Mouse (Mus musculus): ENCODE measurements around the gene Vstm2l. TPM values are rescaled to one million over a fixed set of nuclear protein-coding genes. Genes with fewer than 3 reads are reported as not detected.

Gene Vstm2l
- polyA plus RNA-seq, 1 experiment from 2014 or later = 11.0 TPM

- ATAC-seq (ENCODE audit: insufficient read depth, low FRiP score, low TSS enrichment) = peak; percentile 58
- 8% methylated on average over 10 of the region's 10 CpGs for WGBS
- no peaks in the 10 kb centered on the region for H3K9me3 ChIP-seq (ENCODE audit: control insufficient read depth, low read length)
Measured at GRCm38 (mm10) chr2:157887275-157888025, 27.0 kb upstream of the Vstm2l start.

GRCm38 (mm10) chr2:157891166-157891565 is 23.3 kb upstream of the Vstm2l start:
- DNase-seq (ENCODE audit: low spot score) (no peak), ATAC-seq (ENCODE audit: insufficient read depth, low FRiP score, low TSS enrichment) (no peak)
- Histone ChIP-seq H3K4me3 (ENCODE audit: low read depth, low read length) (no peak overlapping the region), H3K4me2 (ENCODE audit: low read depth) (no peak overlapping the region), H3K27me3 (ENCODE audit: control insufficient read depth, insufficient read depth, low read length) (no peaks in the 10 kb centered on the region), H3K27ac (ENCODE audit: low read depth, low read length) (no peak overlapping the region), H3K9ac (ENCODE audit: low read length) (no peak overlapping the region), H3K4me1 (ENCODE audit: control insufficient read depth, insufficient read depth, low read length) (peaks cover 32% of the 10 kb centered on the region), H3K36me3 (ENCODE audit: control insufficient read depth, insufficient read depth, low read length) (no peaks in the 10 kb centered on the region), H3K9me3 (ENCODE audit: control insufficient read depth, low read length) (no peaks in the 10 kb centered on the region)
- WGBS = 86% methylated on average over 6 of the region's 6 CpGs

More at GRCm38 (mm10) chr2:157887275-157888025, 27.0 kb upstream of the Vstm2l start:
- no peak overlapping the region for H3K4me3 ChIP-seq (ENCODE audit: low read depth, low read length)
- H3K4me2 ChIP-seq (ENCODE audit: low read depth) = no peak overlapping the region
- peak; percentile 59 for DNase-seq (ENCODE audit: low spot score)
- peaks cover 36% of the 10 kb centered on the region for H3K4me1 ChIP-seq (ENCODE audit: control insufficient read depth, insufficient read depth, low read length)
- no peaks in the 10 kb centered on the region for H3K27me3 ChIP-seq (ENCODE audit: control insufficient read depth, insufficient read depth, low read length)
- H3K27ac ChIP-seq (ENCODE audit: low read depth, low read length) = peak overlapping the region; percentile 47
- H3K9ac ChIP-seq (ENCODE audit: low read length) = no peak overlapping the region
- H3K36me3 ChIP-seq (ENCODE audit: control insufficient read depth, insufficient read depth, low read length) = no peaks in the 10 kb centered on the region; the same call in 1 of the 2 replicates

- Histone ChIP-seq H3K4me2 (ENCODE audit: low read depth) (no peak overlapping the region), H3K9me3 (ENCODE audit: control insufficient read depth, low read length) (no peaks in the 10 kb centered on the region), H3K27me3 (ENCODE audit: control insufficient read depth, insufficient read depth, low read length) (no peaks in the 10 kb centered on the region), H3K9ac (ENCODE audit: low read length) (no peak overlapping the region), H3K4me3 (ENCODE audit: low read depth, low read length) (no peak overlapping the region), H3K27ac (ENCODE audit: low read depth, low read length) (no peak overlapping the region), H3K36me3 (ENCODE audit: control insufficient read depth, insufficient read depth, low read length) (no peaks in the 10 kb centered on the region), H3K4me1 (ENCODE audit: control insufficient read depth, insufficient read depth, low read length) (no peaks in the 10 kb centered on the region)
- ATAC-seq (ENCODE audit: insufficient read depth, low FRiP score, low TSS enrichment) = no peak
- 78% methylated on average over 4 of the region's 4 CpGs for WGBS
- no peak for DNase-seq (ENCODE audit: low spot score)
Measured at GRCm38 (mm10) chr2:157897131-157897530, 17.3 kb upstream of the Vstm2l start.

- H3K4me2 ChIP-seq (ENCODE audit: low read depth) = no peak overlapping the region
- no peak overlapping the region for H3K9ac ChIP-seq (ENCODE audit: low read length)
- H3K36me3 ChIP-seq (ENCODE audit: control insufficient read depth, insufficient read depth, low read length) = no peaks in the 10 kb centered on the region
- peaks cover 3% of the 10 kb centered on the region; the same call in 1 of the 2 replicates for H3K4me1 ChIP-seq (ENCODE audit: control insufficient read depth, insufficient read depth, low read length)
- H3K9me3 ChIP-seq (ENCODE audit: control insufficient read depth, low read length) = no peaks in the 10 kb centered on the region
- no peak overlapping the region for H3K27ac ChIP-seq (ENCODE audit: low read depth, low read length)
- no peak for ATAC-seq (ENCODE audit: insufficient read depth, low FRiP score, low TSS enrichment)
- WGBS = under 1% methylated on average over 16 of the region's 16 CpGs
- H3K4me3 ChIP-seq (ENCODE audit: low read depth, low read length) = no peak overlapping the region
- DNase-seq (ENCODE audit: low spot score) = peak; percentile 86
- H3K27me3 ChIP-seq (ENCODE audit: control insufficient read depth, insufficient read depth, low read length) = peaks cover 36% of the 10 kb centered on the region
Measured at GRCm38 (mm10) chr2:157913204-157913636, 1.2 kb upstream of the Vstm2l start.

- Histone ChIP-seq H3K9me3 (ENCODE audit: control insufficient read depth, low read length) (no peaks in the 10 kb centered on the region), H3K9ac (ENCODE audit: low read length) (no peak overlapping the region), H3K4me2 (ENCODE audit: low read depth) (no peak overlapping the region; the same call in 1 of the 2 replicates), H3K4me1 (ENCODE audit: control insufficient read depth, insufficient read depth, low read length) (peaks cover 3% of the 10 kb centered on the region), H3K27ac (ENCODE audit: low read depth, low read length) (no peak overlapping the region), H3K27me3 (ENCODE audit: control insufficient read depth, insufficient read depth, low read length) (peaks cover 36% of the 10 kb centered on the region), H3K36me3 (ENCODE audit: control insufficient read depth, insufficient read depth, low read length) (no peaks in the 10 kb centered on the region), H3K4me3 (ENCODE audit: low read depth, low read length) (no peak overlapping the region)
- no peak for ATAC-seq (ENCODE audit: insufficient read depth, low FRiP score, low TSS enrichment)
- 5% methylated on average over 4 of the region's 4 CpGs for WGBS
- DNase-seq (ENCODE audit: low spot score) = no peak
Measured at GRCm38 (mm10) chr2:157913705-157914104, 748 bp upstream of the Vstm2l start.

GRCm38 (mm10) chr2:157914889-157915517 is 550 bp downstream of the Vstm2l start:
- ATAC-seq (ENCODE audit: insufficient read depth, low FRiP score, low TSS enrichment) (no peak), DNase-seq (ENCODE audit: low spot score) (no peak)
- WGBS = 43% methylated on average over 42 of the region's 43 CpGs
- Histone ChIP-seq H3K27me3 (ENCODE audit: control insufficient read depth, insufficient read depth, low read length) (peaks cover 36% of the 10 kb centered on the region), H3K9me3 (ENCODE audit: control insufficient read depth, low read length) (no peaks in the 10 kb centered on the region), H3K4me1 (ENCODE audit: control insufficient read depth, insufficient read depth, low read length) (peaks cover 3% of the 10 kb centered on the region), H3K27ac (ENCODE audit: low read depth, low read length) (peak overlapping the region; percentile 42; the same call in 1 of the 2 replicates), H3K4me3 (ENCODE audit: low read depth, low read length) (peak overlapping the region; percentile 49), H3K36me3 (ENCODE audit: control insufficient read depth, insufficient read depth, low read length) (no peaks in the 10 kb centered on the region), H3K4me2 (ENCODE audit: low read depth) (peak overlapping the region; percentile 51), H3K9ac (ENCODE audit: low read length) (peak overlapping the region; percentile 58)

DNA sequence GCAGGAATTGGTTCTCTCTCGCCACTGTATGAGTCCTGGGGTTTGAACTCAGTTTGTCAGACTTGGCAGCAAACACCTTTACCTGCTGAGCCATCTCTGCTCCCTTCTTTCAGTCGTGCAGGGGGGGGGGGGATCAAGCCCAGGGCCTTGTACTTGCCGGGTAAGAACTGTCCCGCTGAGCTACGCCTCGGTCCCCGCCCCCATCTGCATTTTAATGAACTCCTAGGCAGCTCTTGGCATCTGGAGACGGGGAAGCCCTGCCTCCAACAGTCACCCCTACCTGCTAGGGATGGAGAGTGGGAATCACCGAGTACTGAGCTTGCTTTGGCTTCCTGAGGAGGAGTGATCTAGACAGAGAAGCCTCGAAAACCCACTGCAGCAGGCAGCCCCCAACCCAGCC is 4.1 kb downstream of the Vstm2l start:
- DNase-seq (ENCODE audit: low spot score) = no peak
- Histone ChIP-seq H3K9ac (ENCODE audit: low read length) (no peak overlapping the region), H3K4me3 (ENCODE audit: low read depth, low read length) (no peak overlapping the region), H3K4me1 (ENCODE audit: control insufficient read depth, insufficient read depth, low read length) (peaks cover 9% of the 10 kb centered on the region), H3K36me3 (ENCODE audit: control insufficient read depth, insufficient read depth, low read length) (no peaks in the 10 kb centered on the region), H3K9me3 (ENCODE audit: control insufficient read depth, low read length) (no peaks in the 10 kb centered on the region), H3K27me3 (ENCODE audit: control insufficient read depth, insufficient read depth, low read length) (peaks cover 33% of the 10 kb centered on the region), H3K4me2 (ENCODE audit: low read depth) (no peak overlapping the region), H3K27ac (ENCODE audit: low read depth, low read length) (no peak overlapping the region)
- ATAC-seq (ENCODE audit: insufficient read depth, low FRiP score, low TSS enrichment) = no peak
- 4% methylated on average over 10 of the region's 10 CpGs for WGBS

DNA sequence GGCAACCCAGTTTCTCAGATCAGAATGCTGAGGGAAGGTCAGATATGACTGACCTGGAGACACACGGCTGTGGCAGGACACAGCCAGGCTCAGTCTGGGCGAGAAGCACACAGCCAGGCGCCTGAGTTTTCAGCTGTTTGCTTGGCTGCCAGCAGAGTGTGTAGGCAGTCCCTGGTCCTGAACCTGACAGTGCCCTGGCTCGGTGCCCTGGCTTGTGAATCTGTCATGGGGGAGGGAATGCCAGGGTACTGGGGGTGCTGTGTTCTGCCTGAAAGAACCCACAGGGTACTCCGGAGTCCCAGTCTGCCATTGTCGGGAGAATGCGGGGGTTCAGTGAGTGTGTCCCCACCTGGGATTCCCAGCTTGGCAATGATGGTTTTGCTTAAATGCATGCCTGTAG is 7.1 kb downstream of the Vstm2l start:
- DNase-seq (ENCODE audit: low spot score) = no peak
- no peak overlapping the region for H3K9ac ChIP-seq (ENCODE audit: low read length)
- H3K4me2 ChIP-seq (ENCODE audit: low read depth) = no peak overlapping the region
- H3K9me3 ChIP-seq (ENCODE audit: control insufficient read depth, low read length) = no peaks in the 10 kb centered on the region
- no peak for ATAC-seq (ENCODE audit: insufficient read depth, low FRiP score, low TSS enrichment)
- WGBS = 77% methylated on average over 7 of the region's 7 CpGs
- no peak overlapping the region for H3K27ac ChIP-seq (ENCODE audit: low read depth, low read length)
- H3K27me3 ChIP-seq (ENCODE audit: control insufficient read depth, insufficient read depth, low read length) = peaks cover 4% of the 10 kb centered on the region; the same call in 1 of the 2 replicates
- no peaks in the 10 kb centered on the region for H3K36me3 ChIP-seq (ENCODE audit: control insufficient read depth, insufficient read depth, low read length)
- peaks cover 7% of the 10 kb centered on the region; the same call in 1 of the 2 replicates for H3K4me1 ChIP-seq (ENCODE audit: control insufficient read depth, insufficient read depth, low read length)
- H3K4me3 ChIP-seq (ENCODE audit: low read depth, low read length) = no peak overlapping the region

Data from neural tube, embryonic 11.5 days (tissue).